In the genomic region with DNA sequence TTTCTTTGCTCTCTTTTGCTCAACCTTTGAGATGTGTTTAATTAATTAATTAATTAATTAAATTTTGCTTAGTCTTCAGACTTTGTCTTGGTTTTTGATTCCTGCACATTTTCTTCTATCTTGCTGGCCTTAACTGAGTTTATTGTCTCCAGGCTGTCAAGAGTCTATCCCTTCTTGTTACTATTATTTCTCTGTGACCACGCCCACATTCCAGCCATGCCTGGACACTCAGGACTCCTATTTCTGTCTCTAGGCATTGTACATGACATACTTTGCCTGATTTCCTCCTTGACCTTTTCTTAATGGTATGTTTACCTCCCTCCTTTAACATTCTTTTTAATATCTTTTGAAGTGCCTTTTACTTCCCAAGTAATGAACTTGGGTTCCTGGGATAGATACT, we compare ENCODE assay signal across 19 mouse cellular contexts.
DNase-seq lines count a peak whose midpoint lies in the region; ATAC-seq and TF ChIP-seq lines count a peak whose summit lies in the region.
"Had no signal": no experiment of that assay in that cellular context is flagged by ENCODE, and none has a peak within 500 bp of the region (broad histone marks: within the 10 kb centered on the region; RNA-seq: fewer than 3 reads in every experiment).

No protein-coding gene starts in this region.

- H3K36me3 ChIP-seq in heart, postnatal 0 days (replicated peaks; ENCODE audit: control insufficient read depth, insufficient read depth, low read length), result no peaks in the 10 kb centered on the region
- no peaks in the 10 kb centered on the region for H3K36me3 ChIP-seq in kidney, embryonic 16.5 days (ENCODE audit: insufficient read depth, low read length)
- no peaks in the 10 kb centered on the region for H3K36me3 ChIP-seq in kidney, embryonic 15.5 days
- no peaks in the 10 kb centered on the region for H3K36me3 ChIP-seq in ES-E14 (ENCODE audit: control insufficient read depth, insufficient read depth, low read length, poor library complexity, severe bottlenecking)
- H3K36me3 ChIP-seq: forebrain, embryonic 15.5 days; hindbrain, embryonic 13.5 days; intestine, embryonic 15.5 days had no signal

- no peak overlapping the region for H3K27ac ChIP-seq in heart, postnatal 0 days (ENCODE audit: low read depth)
- no peak overlapping the region for H3K27ac ChIP-seq in kidney, embryonic 16.5 days (ENCODE audit: low read length)
- H3K27ac ChIP-seq in kidney, embryonic 15.5 days, result no peak overlapping the region
- H3K27ac ChIP-seq in ES-E14 (ENCODE audit: insufficient read depth, low read depth, low read length, poor library complexity, severe bottlenecking), result no peak overlapping the region
- H3K27ac ChIP-seq: forebrain, embryonic 15.5 days; hindbrain, embryonic 13.5 days; intestine, embryonic 15.5 days had no signal

- H3K9ac ChIP-seq in heart, postnatal 0 days (replicated peaks; ENCODE audit: low read depth, low read length), result no peak overlapping the region
- H3K9ac ChIP-seq in kidney, embryonic 16.5 days (replicated peaks; ENCODE audit: low read length), result no peak overlapping the region
- no peak overlapping the region for H3K9ac ChIP-seq in kidney, embryonic 15.5 days
- H3K9ac ChIP-seq in ES-E14 (ENCODE audit: insufficient read depth, low read depth, low read length, poor library complexity, severe bottlenecking), result no peak overlapping the region
- H3K9ac ChIP-seq: forebrain, embryonic 15.5 days; hindbrain, embryonic 13.5 days; intestine, embryonic 15.5 days had no signal

- peaks cover 4% of the 10 kb centered on the region; the same call in 1 of the 2 replicates for H3K4me1 ChIP-seq in heart, postnatal 0 days (ENCODE audit: control insufficient read depth, insufficient read depth)
- H3K4me1 ChIP-seq in kidney, embryonic 16.5 days (ENCODE audit: insufficient read depth, low read length), result no peaks in the 10 kb centered on the region
- no peaks in the 10 kb centered on the region for H3K4me1 ChIP-seq in kidney, embryonic 15.5 days
- no peaks in the 10 kb centered on the region for H3K4me1 ChIP-seq in ES-E14 (ENCODE audit: control insufficient read depth in 2 of 2, insufficient read depth in 2 of 2, low read length in 2 of 2, poor library complexity in 1 of 2)
- H3K4me1 ChIP-seq: forebrain, embryonic 15.5 days; intestine, embryonic 15.5 days had no signal

- no peaks in the 10 kb centered on the region for H3K27me3 ChIP-seq in heart, postnatal 0 days (ENCODE audit: control insufficient read depth, insufficient read depth, low read length)
- H3K27me3 ChIP-seq in kidney, embryonic 16.5 days (ENCODE audit: insufficient read depth, low read length), result no peaks in the 10 kb centered on the region
- no peaks in the 10 kb centered on the region for H3K27me3 ChIP-seq in kidney, embryonic 15.5 days
- H3K27me3 ChIP-seq: forebrain, embryonic 15.5 days; hindbrain, embryonic 13.5 days; intestine, embryonic 15.5 days had no signal

- no peak overlapping the region for H3K4me2 ChIP-seq in heart, postnatal 0 days (ENCODE audit: low read depth, low read length)
- no peak overlapping the region for H3K4me2 ChIP-seq in kidney, embryonic 16.5 days (replicated peaks; ENCODE audit: low read depth, low read length)
- H3K4me2 ChIP-seq in kidney, embryonic 15.5 days, result no peak overlapping the region
- H3K4me2 ChIP-seq: forebrain, embryonic 15.5 days; heart, embryonic 11.5 days; hindbrain, embryonic 13.5 days; intestine, embryonic 15.5 days had no signal

- no peak for ATAC-seq in heart, postnatal 0 days (ENCODE audit: insufficient read depth, low read depth)
- 0 out of 2 replicates have a peak, but pooled peaks have one; percentile 49 for ATAC-seq in kidney, embryonic 16.5 days (ENCODE audit: low FRiP score, low TSS enrichment)
- no peak for ATAC-seq in kidney, embryonic 15.5 days (replicated peaks; ENCODE audit: low FRiP score)
- ATAC-seq: forebrain, embryonic 15.5 days; intestine, embryonic 15.5 days had no signal

- no peak for TF ChIP-seq EP300 in heart, postnatal 0 days (IDR thresholded peaks at IDR 0.05; ENCODE audit: low read depth)

- in situ Hi-C loops in ES-E14 (cut with MboI; ENCODE audit: low sequenced_read_pairs in 2 of 2, unreplicated experiment in 2 of 2), result no loop called here

- no peak overlapping the region for H3K4me3 ChIP-seq in heart, postnatal 0 days (ENCODE audit: low read depth, low read length)
- no peak overlapping the region for H3K4me3 ChIP-seq in kidney, embryonic 16.5 days (ENCODE audit: low read length)
- H3K4me3 ChIP-seq in kidney, embryonic 15.5 days (replicated peaks), result no peak overlapping the region
- no peak overlapping the region for H3K4me3 ChIP-seq in ES-E14 (ENCODE audit: insufficient read depth in 1 of 2, low read depth in 1 of 2, low read length in 2 of 2, poor library complexity in 1 of 2, severe bottlenecking in 1 of 2)
- H3K4me3 ChIP-seq: forebrain, embryonic 15.5 days; hindbrain, embryonic 13.5 days; intestine, embryonic 15.5 days had no signal

- WGBS in heart, postnatal 0 days, result 27% methylated on average over 1 of the region's 1 CpGs
- 59% methylated on average over 1 of the region's 1 CpGs for WGBS in kidney, embryonic 16.5 days
- WGBS in kidney, embryonic 15.5 days, result 68% methylated on average over 1 of the region's 1 CpGs

- peak; percentile 8 for DNase-seq in heart, postnatal 0 days (ENCODE audit: low spot score)
- DNase-seq in heart, adult 8-10 months (ENCODE audit: low spot score), result no peak
- DNase-seq in ES-CJ7 (ENCODE audit: low read depth, low spot score) (peak; percentile 20), ES-E14 (ENCODE audit: low read depth, low spot score) (peak; percentile 24), liver (no peak)
- no peak for DNase-seq in right cerebral cortex, postnatal 25 days
- DNase-seq: adrenal gland, adult 2 months; adrenal gland, postnatal 25 days; cerebellum, adult 18-20 months; cerebellum, adult 9-11 months; cerebellum, postnatal 36 days; gastrocnemius, postnatal 36 days; heart, adult 11 months had no signal

- no peaks in the 10 kb centered on the region for H3K9me3 ChIP-seq in heart, postnatal 0 days (replicated peaks; ENCODE audit: control insufficient read depth, low read length)
- H3K9me3 ChIP-seq in kidney, embryonic 16.5 days (ENCODE audit: low read length), result no peaks in the 10 kb centered on the region
- H3K9me3 ChIP-seq in kidney, embryonic 15.5 days (replicated peaks), result no peaks in the 10 kb centered on the region
- H3K9me3 ChIP-seq in ES-E14 (ENCODE audit: control insufficient read depth, insufficient read depth, low read depth, low read length), result no peaks in the 10 kb centered on the region
- H3K9me3 ChIP-seq: forebrain, embryonic 15.5 days; hindbrain, embryonic 13.5 days; intestine, embryonic 15.5 days had no signal

- no peak for TF ChIP-seq CTCF in heart, postnatal 0 days (IDR thresholded peaks at IDR 0.05; ENCODE audit: low read depth)

TF ChIP-seq in ES-E14, 5 proteins besides CTCF, POLR2A, EP300 and RAD21:
- TF ChIP-seq MAFK (IDR thresholded peaks at IDR 0.05; ENCODE audit: insufficient read depth, low read depth, low read length) (no peak), ZNF384 (IDR thresholded peaks at IDR 0.05; ENCODE audit: low read depth, low read length) (no peak), ZC3H11A (IDR thresholded peaks at IDR 0.05; ENCODE audit: borderline replicate concordance, low read depth, low read length) (no peak), CHD2 (IDR thresholded peaks at IDR 0.05; ENCODE audit: low read depth, low read length) (no peak), HCFC1 (IDR thresholded peaks at IDR 0.05; ENCODE audit: borderline replicate concordance, insufficient read depth, low read length) (no peak)

Comparison
In these comparisons a context has a peak if more than half of its experiments do, and no peak if none do; other contexts are left out.
1. DNase-seq: peak in heart, postnatal 0 days (single experiment), ES-CJ7 (single experiment) and ES-E14 (single experiment); none in heart, adult 8-10 months (single experiment), liver (single experiment) and right cerebral cortex, postnatal 25 days (single experiment).